Mouse (Mus musculus): ENCODE data around the gene 1700042G07Rik.

GRCm38 (mm10) chr4:116173752-116174151, 580 bp downstream of the 1700042G07Rik start:
- TF ChIP-seq POLR2A (IDR thresholded peaks at IDR 0.05; ENCODE audit: borderline replicate concordance, insufficient read depth, low read length) (no peak), CTCF (IDR thresholded peaks at IDR 0.05; ENCODE audit: borderline replicate concordance, insufficient read depth, low read depth, low read length) (no peak)

All from cerebellum, adult 2 months (tissue).